Mouse (Mus musculus) thymus, adult 2 months (tissue): ENCODE data around the gene H2-DMb1.

Source experiments
- CTCF ChIP-seq: fragments of 200-500 bp; IDR thresholded peaks from 2 replicates; pipeline ENCODE4 v1.5.1; 2012; ENCODE audit warnings: mild to moderate bottlenecking, control low read depth, low read length, moderate library complexity, borderline replicate concordance; ENCODE audit not compliant: control insufficient read depth, poor library complexity, insufficient read depth; ENCODE audit errors: extremely low read depth
- POLR2A ChIP-seq: fragments of 200-500 bp; IDR thresholded peaks from 2 replicates; pipeline ENCODE4 v1.6.1; 2012; ENCODE audit warnings: mild to moderate bottlenecking, low read length, control low read depth, moderate library complexity; ENCODE audit not compliant: control insufficient read depth, poor library complexity, insufficient read depth; ENCODE audit errors: extremely low read depth

- no peak for TF ChIP-seq CTCF
- no peak for TF ChIP-seq POLR2A
Measured at GRCm38 (mm10) chr17:34126826-34127420, 25.9 kb upstream of the H2-DMb1 start.
